Mouse (Mus musculus): ENCODE measurements around the gene St6galnac3.

The St6galnac3 gene

DNA sequence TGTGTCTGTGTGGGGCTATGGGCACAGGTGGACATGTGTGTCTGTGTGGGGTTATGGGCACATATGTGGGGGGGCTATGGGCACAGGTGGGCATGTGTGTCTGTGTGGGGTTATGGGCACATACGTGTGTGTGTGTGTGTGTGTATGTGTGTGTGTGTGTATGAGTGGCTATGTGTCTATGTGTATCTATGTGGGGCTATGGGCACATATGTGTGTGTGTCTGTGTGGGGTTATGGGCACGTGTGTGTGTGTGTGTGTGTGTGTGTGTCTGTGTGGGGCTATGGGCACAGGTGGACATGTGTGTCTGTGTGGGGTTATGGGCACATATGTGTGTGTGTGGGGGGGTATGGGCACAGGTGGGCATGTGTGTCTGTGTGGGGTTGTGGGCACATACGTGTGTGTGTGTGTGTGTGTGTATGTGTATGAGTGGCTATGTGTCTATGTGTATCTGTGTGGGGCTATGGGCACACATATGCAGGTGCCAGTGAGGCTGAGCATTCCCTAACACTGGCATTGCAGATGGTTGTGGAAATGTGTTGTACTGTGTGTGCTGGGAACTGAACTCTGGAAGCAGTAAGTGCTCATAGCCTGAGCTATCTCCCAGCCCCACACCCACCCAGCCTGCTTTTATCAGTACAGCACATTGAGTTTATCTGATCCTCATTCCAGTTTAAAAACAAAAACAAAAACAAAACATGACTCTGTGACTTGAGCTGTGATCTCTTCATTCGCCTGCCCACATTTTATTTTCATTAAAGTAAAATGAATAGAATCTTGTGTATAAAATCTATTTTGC lies 8.6 kb upstream of the St6galnac3 start:
- no peak for DNase-seq (ENCODE audit: low spot score in 2 of 2)

DNA sequence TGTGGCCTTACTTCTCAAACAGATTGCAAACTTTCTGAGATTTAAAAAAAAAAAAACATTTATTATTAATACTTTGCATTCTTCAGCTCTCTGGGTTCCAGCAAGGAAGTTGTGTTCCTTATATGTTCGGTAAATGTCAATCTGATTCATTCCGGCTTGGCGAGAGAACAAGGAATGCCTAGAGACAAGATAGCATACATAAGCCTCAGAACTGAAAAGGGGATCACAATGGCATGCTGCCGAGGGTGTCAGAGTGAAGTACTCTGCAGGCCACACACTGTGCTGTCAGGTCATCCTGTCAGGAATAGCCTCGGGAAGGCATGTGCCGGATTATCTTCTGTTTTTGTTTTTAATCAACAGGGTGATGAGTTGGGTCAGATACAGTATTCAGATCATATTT lies 7.8 kb upstream of the St6galnac3 start:
- no peak for DNase-seq (ENCODE audit: low spot score in 2 of 2)

DNA sequence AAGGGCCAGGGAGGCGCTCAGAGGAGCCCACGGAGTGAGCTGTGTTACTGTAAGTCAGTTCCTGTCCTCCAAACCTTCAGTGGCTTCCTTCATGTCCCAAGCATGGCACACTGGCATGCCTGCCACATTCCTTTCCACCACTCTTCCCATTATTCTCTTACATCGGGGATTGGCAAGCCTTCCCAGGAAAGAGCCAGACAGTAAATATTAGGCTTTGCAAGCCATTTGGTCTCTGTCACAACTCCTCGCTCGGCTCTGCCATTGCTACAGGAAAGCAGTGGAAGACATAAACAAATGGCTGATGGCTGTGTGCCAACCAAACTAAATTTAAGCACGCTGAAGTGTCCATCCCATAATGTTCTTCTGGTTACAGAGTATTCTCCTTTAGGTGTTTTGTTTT lies 7.1 kb upstream of the St6galnac3 start:
- DNase-seq (ENCODE audit: low spot score in 2 of 2): no peak

DNA sequence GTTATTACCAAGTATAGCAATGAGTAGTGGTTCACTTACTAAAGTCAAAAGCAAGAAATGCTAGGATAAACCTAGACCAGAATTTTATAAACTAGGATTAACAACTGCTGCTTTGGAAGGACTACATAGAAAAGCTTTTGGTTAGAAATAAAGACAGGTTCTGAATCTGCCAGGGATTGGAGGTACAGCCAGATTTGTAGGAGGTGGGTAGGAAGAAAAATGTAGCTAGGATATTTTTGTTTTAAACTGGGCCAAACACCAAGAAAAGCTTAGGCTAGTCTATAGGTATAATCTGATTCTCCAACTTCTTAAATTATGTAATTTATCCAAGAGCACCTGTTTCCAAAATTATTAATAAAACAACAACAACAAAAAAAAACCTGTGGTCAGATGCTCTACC lies 3.6 kb upstream of the St6galnac3 start:
- no peak for DNase-seq (ENCODE audit: low spot score in 2 of 2)

GRCm38 (mm10) chr3:153723467-153724079 lies 1.4 kb downstream of the St6galnac3 start:
- no peak for DNase-seq (ENCODE audit: low spot score in 2 of 2)

DNA sequence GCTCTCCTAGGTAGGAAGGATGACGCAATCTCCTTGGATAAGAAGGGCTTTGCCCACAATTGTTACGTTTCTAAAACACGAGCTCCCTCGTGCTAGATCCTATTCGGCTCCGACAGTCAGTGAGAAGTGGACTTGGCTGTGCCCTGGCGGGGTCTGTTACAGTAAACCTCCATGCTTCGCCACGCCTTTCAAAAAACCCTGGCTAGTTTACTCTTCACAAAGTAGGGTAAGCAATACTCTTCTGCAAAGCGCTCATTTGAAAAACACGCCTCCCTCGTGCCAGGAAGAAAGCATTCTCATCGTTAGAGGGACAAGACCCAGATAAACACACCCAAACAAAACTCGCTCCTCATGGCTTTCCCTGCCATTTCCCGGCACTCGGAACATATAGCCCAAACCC lies 3.4 kb downstream of the St6galnac3 start:
- no peak for DNase-seq (ENCODE audit: low spot score in 2 of 2)

GRCm38 (mm10) chr3:153720922-153721321 lies 4.1 kb downstream of the St6galnac3 start:
- DNase-seq (ENCODE audit: low spot score in 2 of 2): no peak

GRCm38 (mm10) chr3:153720296-153720695 lies 4.7 kb downstream of the St6galnac3 start:
- no peak for DNase-seq (ENCODE audit: low spot score in 2 of 2)

- no peak for DNase-seq (ENCODE audit: low spot score in 2 of 2)
These were observed 5.6 kb downstream of the St6galnac3 start for GRCm38 (mm10) chr3:153719256-153719970.

DNA sequence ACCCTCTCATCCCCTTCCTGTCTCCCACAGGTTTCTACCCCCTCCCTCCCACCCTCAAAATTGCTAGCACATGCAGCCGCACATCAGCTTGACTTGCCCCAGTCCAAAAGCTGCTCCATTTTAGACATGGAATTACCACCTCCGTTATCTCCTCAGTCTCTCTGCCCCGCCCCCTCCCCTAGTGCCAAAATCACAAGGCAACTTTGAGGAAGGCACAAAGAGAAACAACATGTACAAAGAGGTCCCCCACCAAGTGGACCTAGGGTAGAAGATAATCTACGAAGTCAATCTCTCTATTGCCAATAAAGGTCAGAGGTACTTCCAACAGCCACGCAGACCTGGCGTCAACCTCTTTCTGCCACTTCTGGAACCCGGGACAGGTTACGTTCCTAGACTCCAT lies 6.2 kb downstream of the St6galnac3 start:
- DNase-seq (ENCODE audit: low spot score in 2 of 2): no peak

DNA sequence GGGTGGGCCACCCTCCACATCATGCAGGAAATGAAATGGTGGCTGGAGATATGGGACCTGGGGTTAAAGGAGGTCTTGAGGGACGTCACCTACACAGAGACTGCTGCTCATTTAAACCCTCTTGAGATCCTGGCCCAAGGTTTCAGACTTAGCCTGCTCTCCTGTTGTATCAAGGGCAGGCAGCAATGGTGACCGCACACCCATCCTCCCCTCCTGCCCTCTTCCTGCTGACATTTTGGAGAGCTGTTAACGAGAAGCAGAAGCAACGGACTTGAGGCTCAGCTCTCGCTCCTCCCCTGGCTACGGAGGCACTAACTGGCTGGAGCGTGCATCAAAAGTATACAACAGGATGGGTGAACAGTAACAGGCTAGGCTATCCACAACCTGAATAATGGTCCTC lies 7.2 kb downstream of the St6galnac3 start:
- no peak for DNase-seq (ENCODE audit: low spot score in 2 of 2)

DNA sequence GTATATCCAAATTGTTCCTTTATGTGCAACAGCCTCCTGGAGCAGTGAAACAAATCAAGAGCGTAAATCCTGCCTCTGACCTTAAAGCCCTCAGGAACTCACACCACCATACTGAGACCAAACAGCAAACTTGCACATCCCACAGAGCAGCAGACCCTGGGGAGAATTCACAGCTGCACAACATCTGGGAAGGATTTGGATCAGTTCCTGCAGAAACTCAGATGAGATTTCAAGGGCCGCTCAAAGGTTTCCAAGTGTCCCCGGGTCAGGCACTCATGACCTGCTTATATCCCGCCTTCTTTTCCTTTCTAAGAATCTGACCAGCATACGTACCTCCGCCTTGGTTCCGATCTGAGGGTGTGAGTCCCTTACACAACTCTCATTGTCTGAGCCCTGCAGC lies 9.3 kb downstream of the St6galnac3 start:
- DNase-seq (ENCODE audit: low spot score in 2 of 2): no peak

DNA sequence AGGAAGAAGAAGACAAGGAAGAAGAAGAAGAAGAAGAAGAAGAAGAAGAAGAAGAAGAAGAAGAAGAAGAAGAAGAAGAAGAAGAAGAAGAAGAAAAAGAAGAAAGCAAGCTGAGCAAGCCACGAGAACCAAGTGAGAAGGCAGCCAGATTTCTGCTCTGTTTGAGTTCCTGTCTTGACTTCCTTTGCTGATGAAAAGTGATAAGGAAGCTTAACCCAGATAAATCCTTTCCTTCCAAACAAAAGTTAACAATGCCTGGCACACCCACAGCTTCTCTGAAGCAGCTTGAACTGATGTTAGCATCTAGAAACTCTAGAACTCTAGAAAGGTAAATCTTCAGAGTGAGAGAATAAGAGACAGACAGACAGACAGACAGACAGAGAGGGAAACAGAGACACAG lies 14.4 kb downstream of the St6galnac3 start:
- no peak for DNase-seq (ENCODE audit: low spot score in 2 of 2)

DNA sequence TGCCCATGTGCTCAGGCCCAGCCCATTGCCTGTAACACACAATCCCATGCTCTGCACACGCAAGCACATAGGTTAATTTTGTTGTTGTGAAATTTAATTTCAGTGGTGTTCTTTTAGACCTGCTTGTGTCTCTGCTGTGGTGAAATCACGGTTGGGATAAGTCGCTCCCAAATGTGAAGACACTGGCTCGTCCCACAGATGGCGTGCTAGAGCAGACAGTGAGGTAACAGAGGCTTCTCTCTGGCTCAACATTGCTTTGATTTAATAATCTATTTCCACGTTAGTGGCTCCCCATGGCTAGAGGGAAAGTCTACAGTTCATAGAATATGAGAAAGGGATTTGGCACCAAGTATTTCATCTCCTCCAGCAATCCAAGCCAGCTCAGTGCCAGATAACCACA lies 17.3 kb downstream of the St6galnac3 start:
- DNase-seq (ENCODE audit: low spot score in 2 of 2): no peak

DNA sequence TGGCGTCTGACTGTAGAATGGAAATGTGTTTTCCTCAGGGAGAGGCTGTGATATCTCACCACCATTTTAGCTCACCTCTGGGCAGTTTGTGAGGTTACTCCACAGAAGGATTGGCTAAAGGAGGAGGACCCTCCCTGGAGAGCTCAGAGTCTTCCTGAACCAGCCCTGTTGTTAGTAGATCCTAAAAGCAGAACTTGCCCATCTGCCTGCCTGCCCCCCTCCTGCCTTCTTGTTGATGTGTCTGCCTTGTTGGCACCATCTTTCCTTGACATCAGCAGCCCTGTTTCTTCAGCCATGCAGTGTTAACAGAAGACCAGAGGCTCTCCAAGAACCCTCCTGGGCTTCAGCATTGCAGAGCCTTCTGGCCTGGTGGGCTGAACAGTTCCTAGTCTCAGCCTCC lies 18.1 kb downstream of the St6galnac3 start:
- no peak for DNase-seq (ENCODE audit: low spot score in 2 of 2)

GRCm38 (mm10) chr3:153701752-153702740 lies 22.9 kb downstream of the St6galnac3 start:
- DNase-seq (ENCODE audit: low spot score in 2 of 2): no peak

GRCm38 (mm10) chr3:153701172-153701571 lies 23.8 kb downstream of the St6galnac3 start:
- no peak for DNase-seq (ENCODE audit: low spot score in 2 of 2)

DNA sequence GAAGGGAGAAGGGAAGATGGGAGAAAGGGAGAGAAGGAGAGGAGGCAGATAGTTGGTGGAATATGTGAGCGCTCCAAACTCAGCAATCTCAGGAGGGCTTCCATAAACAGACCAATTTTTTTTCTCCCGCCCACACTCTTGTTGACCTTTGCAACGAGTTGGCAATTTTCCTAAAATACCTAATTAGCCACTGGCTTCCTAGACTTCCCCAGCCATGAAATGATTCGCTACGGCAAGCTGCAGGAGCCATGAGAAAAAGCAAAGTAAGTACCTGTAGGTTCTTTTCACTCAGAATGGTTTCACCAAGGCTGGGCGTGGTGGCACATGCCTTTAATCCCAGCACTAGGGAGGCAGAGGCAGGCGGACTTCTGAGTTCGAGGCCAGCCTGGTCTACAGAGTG lies 25.9 kb downstream of the St6galnac3 start:
- DNase-seq (ENCODE audit: low spot score in 2 of 2): no peak

DNA sequence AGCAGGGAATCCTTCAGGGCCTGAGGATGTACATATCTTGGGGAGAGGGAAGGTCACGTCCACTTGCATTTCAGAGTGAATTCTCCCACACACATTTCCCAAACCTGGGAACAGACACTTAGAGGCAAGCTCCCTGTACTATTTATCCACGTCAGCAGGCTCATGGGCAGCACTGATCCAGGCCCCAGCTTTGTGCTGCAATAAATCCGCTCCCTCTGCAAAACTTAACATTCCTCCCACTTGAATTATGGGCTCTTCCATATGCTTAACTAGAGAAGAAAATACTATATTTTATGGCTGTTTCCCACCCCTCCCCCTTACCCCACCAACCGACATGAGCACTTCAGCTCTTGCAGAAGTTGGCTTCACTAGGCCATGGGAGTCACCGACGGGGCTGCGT lies 32.0 kb downstream of the St6galnac3 start:
- DNase-seq (ENCODE audit: low spot score in 2 of 2): no peak

DNA sequence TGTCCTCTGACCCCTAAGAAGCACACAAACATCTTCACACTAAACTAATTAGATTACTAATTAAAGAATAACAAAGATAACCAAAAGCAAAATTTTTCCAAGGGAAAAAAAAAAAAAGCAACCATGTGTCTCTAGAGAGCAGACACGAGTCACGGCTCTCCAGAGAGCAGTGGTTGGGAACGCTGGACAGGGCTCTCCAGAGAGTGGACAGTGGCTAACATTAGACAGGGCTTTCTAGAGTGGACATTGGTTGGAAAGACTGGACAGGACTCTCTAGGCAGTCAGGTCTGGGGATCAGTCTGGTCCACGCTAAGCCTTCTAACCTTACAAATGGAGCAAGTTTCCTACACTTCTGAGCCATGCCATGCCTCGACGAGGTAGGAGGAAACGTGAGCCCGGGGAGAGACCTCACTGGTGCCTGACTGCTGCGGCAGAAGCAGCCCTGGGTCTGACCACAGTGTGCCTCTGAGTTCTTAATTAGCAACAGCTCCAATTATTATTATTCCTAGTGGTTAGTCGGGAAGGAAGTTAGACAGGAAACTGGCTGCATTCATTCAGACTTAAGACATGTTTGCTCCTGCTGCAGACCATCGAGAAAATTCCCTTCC lies 32.7 kb downstream of the St6galnac3 start:
- no peak for DNase-seq (ENCODE audit: low spot score in 2 of 2)

GRCm38 (mm10) chr3:153691537-153691936 lies 33.4 kb downstream of the St6galnac3 start:
- DNase-seq (ENCODE audit: low spot score in 2 of 2): no peak

All from frontal cortex, postnatal 36 days (tissue).